Mouse (Mus musculus) thymus, adult 2 months (tissue): Measurements from ENCODE around the gene A930009A15Rik. TPM values are rescaled to one million over a fixed set of nuclear protein-coding genes. Genes with fewer than 3 reads are reported as not detected.

Source experiments
- DNase-seq: peaks from one replicate; pipeline ENCODE4 v3.0.0; 2021
- H3K27ac ChIP-seq: fragments of 200-500 bp; 2 replicates; pipeline ENCODE4 v1.5.1; 2012; ENCODE audit warnings: low read length, control low read depth; ENCODE audit not compliant: control insufficient read depth, insufficient read depth
- H3K27me3 ChIP-seq: fragments of 200-500 bp; 2 replicates; pipeline ENCODE4 v1.6.1; 2012; ENCODE audit warnings: mild to moderate bottlenecking, low read length, moderate library complexity, mixed read lengths; ENCODE audit not compliant: control insufficient read depth, insufficient read depth
- H3K36me3 ChIP-seq: fragments of 200-500 bp; 2 replicates; pipeline ENCODE4 v1.6.1; 2012; ENCODE audit warnings: mild to moderate bottlenecking, low read length, moderate library complexity; ENCODE audit not compliant: control insufficient read depth, insufficient read depth
- H3K4me1 ChIP-seq: fragments of 200-500 bp; replicated peaks from 2 replicates; pipeline ENCODE4 v1.6.1; 2012; ENCODE audit warnings: low read length; ENCODE audit not compliant: control insufficient read depth, insufficient read depth
- H3K4me3 ChIP-seq: fragments of 200-500 bp; 2 replicates; pipeline ENCODE4 v1.5.1; 2012; ENCODE audit warnings: mild to moderate bottlenecking, low read length, control low read depth, moderate library complexity; ENCODE audit not compliant: control insufficient read depth, insufficient read depth
- CTCF ChIP-seq: fragments of 200-500 bp; IDR thresholded peaks from 2 replicates; pipeline ENCODE4 v1.5.1; 2012; ENCODE audit warnings: mild to moderate bottlenecking, control low read depth, low read length, moderate library complexity, borderline replicate concordance; ENCODE audit not compliant: control insufficient read depth, poor library complexity, insufficient read depth; ENCODE audit errors: extremely low read depth
- POLR2A ChIP-seq: fragments of 200-500 bp; IDR thresholded peaks from 2 replicates; pipeline ENCODE4 v1.6.1; 2012; ENCODE audit warnings: mild to moderate bottlenecking, low read length, control low read depth, moderate library complexity; ENCODE audit not compliant: control insufficient read depth, poor library complexity, insufficient read depth; ENCODE audit errors: extremely low read depth
- WGBS: fragments of 180-500 bp; shearing (Covaris S2); methylation state at CpG from one replicate; pipeline ENCODE4 v1.1.7; 2018; 5-methylcytosine and 5-hydroxymethylcytosine counted together
- polyA plus RNA-seq: library from polyadenylated mRNA; depleted of rRNA; stranded (reverse); fragments of >200 nt; gene quantifications from 2 replicates; pipeline ENCODE4 v1.2.3, GENCODE M21; 2012

A930009A15Rik gene
- polyA plus RNA-seq, 1 experiment, result not detected

- 82% methylated on average over 7 of the region's 7 CpGs for WGBS
- H3K4me3 ChIP-seq, result no peak overlapping the region
- H3K27me3 ChIP-seq, result no peaks in the 10 kb centered on the region
- TF ChIP-seq POLR2A (no peak), CTCF (no peak)
- H3K27ac ChIP-seq, result no peak overlapping the region
- no peak for DNase-seq
- H3K4me1 ChIP-seq, result no peaks in the 10 kb centered on the region
- no peaks in the 10 kb centered on the region for H3K36me3 ChIP-seq
Observed at GRCm38 (mm10) chr10:115579494-115579893, 9.7 kb downstream of the A930009A15Rik start.

DNA sequence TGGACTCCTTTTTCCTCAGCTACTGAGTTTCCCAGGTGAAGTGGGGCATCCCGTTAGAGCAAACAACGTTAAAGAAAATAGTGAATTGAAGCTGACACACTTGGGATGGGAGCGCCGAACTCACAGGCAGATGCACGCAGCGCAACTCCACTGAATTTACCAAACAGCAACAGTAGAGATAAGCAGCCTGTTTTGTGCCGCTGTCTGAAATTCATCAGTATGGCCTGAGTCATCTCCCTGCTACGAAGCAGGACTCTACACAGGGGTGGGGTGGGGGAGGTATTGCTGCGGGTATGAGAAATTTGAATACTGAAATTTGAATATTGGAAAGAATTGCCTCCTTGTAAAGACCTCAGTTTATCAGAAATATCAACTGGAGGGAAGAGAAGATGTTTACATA lies 12.2 kb downstream of the A930009A15Rik start:
- no peaks in the 10 kb centered on the region for H3K36me3 ChIP-seq

DNA sequence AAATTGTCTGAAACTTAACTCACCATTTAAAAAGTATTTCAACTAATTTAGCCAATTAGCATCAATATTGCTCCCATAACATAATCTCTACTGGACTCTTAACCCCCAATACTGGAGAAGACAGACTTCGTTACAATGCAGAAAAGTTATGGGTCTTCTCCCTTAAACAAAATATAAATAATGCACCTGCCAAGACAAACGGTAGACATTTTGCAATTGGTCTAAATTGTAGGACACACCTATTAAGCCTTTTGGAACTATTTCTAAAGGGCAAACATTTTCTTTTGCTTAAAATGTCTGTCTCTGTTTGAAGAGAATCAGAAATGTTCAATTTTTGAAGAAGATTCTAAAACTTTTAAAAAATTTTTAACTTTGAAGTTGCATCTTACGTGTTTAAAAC lies 13.3 kb downstream of the A930009A15Rik start:
- Histone ChIP-seq H3K4me3 (no peak overlapping the region), H3K27ac (no peak overlapping the region), H3K36me3 (no peaks in the 10 kb centered on the region), H3K4me1 (no peaks in the 10 kb centered on the region), H3K27me3 (peaks cover 8% of the 10 kb centered on the region; the same call in 1 of the 2 replicates)
- 92% methylated on average over 3 of the region's 3 CpGs for WGBS
- TF ChIP-seq POLR2A (no peak), CTCF (no peak)
- no peak for DNase-seq

More for the DNA sequence above, 12.2 kb downstream of the A930009A15Rik start:
- WGBS, result 94% methylated on average over 9 of the region's 9 CpGs
- Histone ChIP-seq H3K27ac (no peak overlapping the region), H3K27me3 (0 out of 2 replicates have a peak, but pooled peaks cover 5% of the 10 kb centered on the region), H3K4me3 (no peak overlapping the region), H3K4me1 (no peaks in the 10 kb centered on the region)
- DNase-seq, result no peak
- TF ChIP-seq CTCF (no peak), POLR2A (no peak)

DNA sequence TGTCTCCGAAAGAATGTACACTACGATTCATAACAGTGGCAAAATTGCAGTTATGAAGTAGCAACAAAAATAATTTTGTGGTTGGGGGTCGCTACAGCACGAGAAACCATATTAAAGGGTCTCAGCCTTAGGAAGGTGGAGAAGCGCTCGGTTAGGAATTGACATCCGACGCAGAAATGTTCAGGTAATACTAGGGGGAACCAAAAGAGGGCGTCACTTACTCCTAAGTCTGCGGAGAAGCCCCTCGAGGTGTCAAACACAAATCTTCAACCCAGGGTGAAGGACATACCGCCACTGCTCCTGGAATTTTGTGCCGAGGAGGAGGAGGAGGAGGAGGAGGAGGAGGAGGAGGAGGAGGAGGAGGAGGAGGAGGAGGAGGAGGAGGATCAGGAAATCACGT lies 14.9 kb downstream of the A930009A15Rik start:
- Histone ChIP-seq H3K4me3 (no peak overlapping the region), H3K36me3 (no peaks in the 10 kb centered on the region), H3K4me1 (no peaks in the 10 kb centered on the region), H3K27ac (no peak overlapping the region), H3K27me3 (peaks cover 8% of the 10 kb centered on the region; the same call in 1 of the 2 replicates)
- 44% methylated on average over 14 of the region's 14 CpGs for WGBS
- TF ChIP-seq CTCF, result no peak
- no peak for TF ChIP-seq POLR2A
- no peak for DNase-seq

- under 1% methylated on average over 21 of the region's 21 CpGs for WGBS
- no peak for DNase-seq
- H3K4me1 ChIP-seq, result no peaks in the 10 kb centered on the region
- no peak overlapping the region for H3K27ac ChIP-seq
- peaks cover 8% of the 10 kb centered on the region; the same call in 1 of the 2 replicates for H3K27me3 ChIP-seq
- no peaks in the 10 kb centered on the region for H3K36me3 ChIP-seq
- H3K4me3 ChIP-seq, result no peak overlapping the region
- TF ChIP-seq POLR2A (no peak), CTCF (no peak)
Observed at GRCm38 (mm10) chr10:115585491-115586245, 15.9 kb downstream of the A930009A15Rik start.

DNA sequence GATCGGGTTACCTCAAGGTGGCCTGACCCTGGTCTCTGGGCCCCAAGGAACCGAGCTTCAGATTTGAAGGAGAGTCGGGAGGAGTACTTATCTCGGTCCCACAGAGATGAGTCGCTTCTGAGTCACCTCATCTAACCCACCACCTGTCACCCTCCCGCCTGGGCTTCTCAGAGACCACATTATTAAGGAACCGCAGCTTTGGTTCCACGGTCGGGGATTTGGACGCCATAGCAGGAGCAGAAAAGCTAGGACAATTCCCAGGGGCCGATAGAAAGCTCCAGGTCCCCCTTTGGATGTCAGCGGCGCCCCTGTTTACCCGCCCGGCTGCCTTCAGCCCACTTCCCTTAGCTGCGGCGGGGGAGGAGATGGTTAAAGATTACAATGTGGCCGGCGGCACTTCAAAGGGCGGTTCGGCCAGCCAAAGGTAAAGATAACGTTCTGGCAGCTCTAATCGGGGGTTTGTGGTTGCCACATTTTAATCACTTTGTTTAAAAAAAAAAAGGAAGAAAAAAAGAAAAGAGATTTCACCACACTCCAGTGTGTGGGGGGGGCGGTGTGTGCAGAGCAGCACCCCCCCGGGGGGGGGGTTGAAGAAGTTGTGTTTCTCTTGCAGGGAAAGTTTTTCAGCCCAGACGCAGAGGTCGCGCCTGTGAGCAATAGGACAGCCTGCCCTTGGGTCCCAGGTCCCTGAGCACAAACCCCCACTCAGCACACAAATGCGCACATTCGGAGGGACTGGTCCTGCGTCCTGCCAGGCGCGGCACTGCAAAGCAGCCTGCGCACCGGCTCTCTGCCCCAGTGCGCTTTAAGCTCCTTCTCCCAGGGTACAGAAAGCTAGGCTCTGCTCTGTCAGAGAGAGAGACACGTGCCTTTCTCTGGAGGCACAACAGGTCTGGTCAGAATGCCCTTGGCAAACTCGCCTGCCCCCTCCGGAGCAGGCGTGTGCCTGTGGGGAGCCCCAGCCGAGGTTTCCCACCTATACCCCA lies 16.8 kb downstream of the A930009A15Rik start:
- H3K4me1 ChIP-seq, result no peaks in the 10 kb centered on the region
- no peak overlapping the region for H3K27ac ChIP-seq
- no peak overlapping the region for H3K4me3 ChIP-seq
- peaks cover 8% of the 10 kb centered on the region; the same call in 1 of the 2 replicates for H3K27me3 ChIP-seq
- DNase-seq, result no peak
- WGBS, result under 1% methylated on average over 41 of the region's 41 CpGs
- TF ChIP-seq POLR2A (no peak), CTCF (no peak)
- H3K36me3 ChIP-seq, result no peaks in the 10 kb centered on the region
